26 mouse cellular contexts compared by ENCODE assay signal in the genomic region with DNA sequence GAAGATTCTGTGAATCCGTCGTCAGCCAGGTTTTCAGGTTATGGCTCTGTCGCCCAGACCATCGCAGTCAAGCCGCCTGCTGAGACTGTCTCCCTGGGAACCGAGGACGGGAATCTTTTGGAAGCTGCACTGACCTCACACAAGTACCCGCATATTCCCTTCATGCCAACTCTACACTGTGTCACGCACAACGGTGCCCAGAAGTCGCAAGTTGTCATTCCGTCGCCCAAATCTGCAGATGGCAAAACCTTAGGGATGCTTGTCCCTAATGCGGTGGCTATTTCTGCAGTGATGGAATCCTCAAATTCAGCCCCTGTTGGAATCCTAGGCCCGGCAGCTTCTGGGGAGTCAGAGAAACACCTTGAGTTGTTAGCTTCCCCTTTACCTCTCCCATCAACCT. TPM values are rescaled to one million over a fixed set of nuclear protein-coding genes. Genes with fewer than 3 reads are reported as not detected.
A peak's percentile ranks its signal among the peaks of the same experiment; 100 is the strongest.
DNase-seq lines count a peak whose midpoint lies in the region; ATAC-seq and TF ChIP-seq lines count a peak whose summit lies in the region.
"Had no signal": no experiment of that assay in that cellular context is flagged by ENCODE, and none has a peak within 500 bp of the region (broad histone marks: within the 10 kb centered on the region; RNA-seq: fewer than 3 reads in every experiment).

No protein-coding gene starts in this region.

- 94% methylated on average over 15 of the region's 15 CpGs for WGBS in heart, embryonic 12.5 days
- WGBS in forebrain, embryonic 12.5 days: 96% methylated on average over 15 of the region's 15 CpGs

- no peak for TF ChIP-seq CTCF in bone marrow macrophage, adult 2 months (IDR thresholded peaks at IDR 0.05; ENCODE audit: low read depth, low read length)

- H3K4me2 ChIP-seq in heart, embryonic 12.5 days: no peak overlapping the region
- H3K4me2 ChIP-seq in forebrain, embryonic 12.5 days: no peak overlapping the region
- H3K4me2 ChIP-seq: embryonic facial prominence, embryonic 12.5 days; forebrain, embryonic 13.5 days; hindbrain, embryonic 15.5 days; limb, embryonic 13.5 days; liver, embryonic 12.5 days; midbrain, embryonic 13.5 days had no signal

- ATAC-seq in heart, embryonic 12.5 days (ENCODE audit: insufficient number of reproducible peaks, low FRiP score): no peak
- no peak for ATAC-seq in forebrain, embryonic 12.5 days (ENCODE audit: low FRiP score)
- ATAC-seq: CD4-positive, CD25-positive, alpha-beta regulatory T cell, adult 4 months; inflammation-experienced regulatory T-cells, adult 6 months; lung, postnatal 0 days had no signal

- no peaks in the 10 kb centered on the region for H3K27me3 ChIP-seq in heart, embryonic 12.5 days (replicated peaks)
- no peaks in the 10 kb centered on the region for H3K27me3 ChIP-seq in forebrain, embryonic 12.5 days
- H3K27me3 ChIP-seq: embryonic facial prominence, embryonic 12.5 days; forebrain, embryonic 13.5 days; hindbrain, embryonic 15.5 days; limb, embryonic 13.5 days; liver, embryonic 12.5 days; midbrain, embryonic 13.5 days had no signal

- H3K4me3 ChIP-seq in heart, embryonic 12.5 days: no peak overlapping the region
- H3K4me3 ChIP-seq in bone marrow macrophage, adult 2 months (ENCODE audit: insufficient read depth, low read length): no peak overlapping the region
- no peak overlapping the region for H3K4me3 ChIP-seq in forebrain, embryonic 12.5 days (replicated peaks)
- H3K4me3 ChIP-seq: embryonic facial prominence, embryonic 12.5 days; forebrain, embryonic 13.5 days; gastrocnemius, adult 2 months; hindbrain, embryonic 10.5 days; hindbrain, embryonic 15.5 days; limb, embryonic 13.5 days; liver, embryonic 12.5 days; midbrain, embryonic 13.5 days had no signal

- H3K27ac ChIP-seq in heart, embryonic 12.5 days (ENCODE audit: poor library complexity, severe bottlenecking): no peak overlapping the region
- peak overlapping the region; percentile 55 for H3K27ac ChIP-seq in bone marrow macrophage, adult 2 months (ENCODE audit: insufficient read depth, low read depth, low read length)
- no peak overlapping the region for H3K27ac ChIP-seq in forebrain, embryonic 12.5 days
- H3K27ac ChIP-seq: embryonic facial prominence, embryonic 12.5 days; forebrain, embryonic 13.5 days; gastrocnemius, adult 2 months; hindbrain, embryonic 10.5 days; hindbrain, embryonic 15.5 days; limb, embryonic 13.5 days; liver, embryonic 12.5 days; midbrain, embryonic 13.5 days; stomach, postnatal 0 days had no signal

- H3K9ac ChIP-seq in heart, embryonic 12.5 days: no peak overlapping the region
- no peak overlapping the region for H3K9ac ChIP-seq in forebrain, embryonic 12.5 days
- H3K9ac ChIP-seq: embryonic facial prominence, embryonic 12.5 days; forebrain, embryonic 13.5 days; hindbrain, embryonic 15.5 days; limb, embryonic 13.5 days; liver, embryonic 12.5 days; midbrain, embryonic 13.5 days had no signal

- peak; percentile 73 for DNase-seq in heart, adult 11 months
- peak; percentile 29 for DNase-seq in cerebellum, adult 9-10 months
- peak; percentile 14 to 37 for DNase-seq in cerebellum, postnatal 36 days
- DNase-seq in frontal cortex, postnatal 36 days (ENCODE audit: low spot score in 2 of 2): no peak
- DNase-seq: adrenal gland, postnatal 14 days; embryo, embryonic 11 days; heart, postnatal 14 days; kidney, adult 2 months; kidney, postnatal 4 days; thymus, adult 18-20 months; thymus, postnatal 25 days had no signal

- peaks cover 57% of the 10 kb centered on the region for H3K36me3 ChIP-seq in heart, embryonic 12.5 days
- H3K36me3 ChIP-seq in forebrain, embryonic 12.5 days (replicated peaks): peaks cover 27% of the 10 kb centered on the region

- H3K4me1 ChIP-seq in heart, embryonic 12.5 days (replicated peaks): peaks cover 1% of the 10 kb centered on the region; the same call in 1 of the 2 replicates
- H3K4me1 ChIP-seq in bone marrow macrophage, adult 2 months (ENCODE audit: control insufficient read depth, insufficient read depth, low read length): peaks cover 24% of the 10 kb centered on the region
- no peaks in the 10 kb centered on the region for H3K4me1 ChIP-seq in forebrain, embryonic 12.5 days
- H3K4me1 ChIP-seq: forebrain, embryonic 13.5 days; hindbrain, embryonic 15.5 days; limb, embryonic 13.5 days; midbrain, embryonic 13.5 days had no signal

- no peak for TF ChIP-seq POLR2A in bone marrow macrophage, adult 2 months (IDR thresholded peaks at IDR 0.05; ENCODE audit: borderline replicate concordance, low read depth, low read length)

- H3K9me3 ChIP-seq in heart, embryonic 12.5 days (replicated peaks): no peaks in the 10 kb centered on the region
- H3K9me3 ChIP-seq in forebrain, embryonic 12.5 days: no peaks in the 10 kb centered on the region
- H3K9me3 ChIP-seq: embryonic facial prominence, embryonic 12.5 days; forebrain, embryonic 13.5 days; hindbrain, embryonic 10.5 days; hindbrain, embryonic 15.5 days; limb, embryonic 13.5 days; liver, embryonic 12.5 days; midbrain, embryonic 13.5 days had no signal

RNA-seq across cellular contexts. Expression of a gene that starts 39.6 kb away (rescaled TPM):
- polyA plus RNA-seq in heart, embryonic 12.5 days (2016; fragmentation: Nextera tagmentation; extraction: Ambion mirVana): 2.0 and 2.3 TPM in 2 replicates
- 15.9 and 18.0 TPM in 2 replicates for polyA plus RNA-seq in bone marrow macrophage, adult 2 months (2012; ENCODE audit: insufficient read depth, insufficient read length, missing spikeins)
- 2.2 TPM in 2 replicates for polyA plus RNA-seq in forebrain, embryonic 12.5 days (2016; fragmentation: Nextera tagmentation; extraction: Ambion mirVana)

Comparison
In these comparisons a context has a peak if more than half of its experiments do, and no peak if none do; other contexts are left out.
1. DNase-seq: peak in heart, adult 11 months (single experiment), cerebellum, adult 9-10 months (single experiment) and cerebellum, postnatal 36 days (2 of 2); none in frontal cortex, postnatal 36 days (0 of 2).